Mouse (Mus musculus) heart, embryonic 11.5 days (tissue): ENCODE measurements at regions not wholly inside any gene's neighbourhood (a gene's known extent, or its start where the extent isn't known, plus 50 kb on each side); places are given as distances from the start of the nearest gene placed in this dataset.
A peak's percentile ranks its signal among the peaks of the same experiment; 100 is the strongest.

ENCODE experiments used
- ATAC-seq: fragments of 200-750 bp; cut with Nextera tagmentation; replicated peaks from 2 replicates; pipeline ENCODE4 v1.8.0; 2017; ENCODE audit warnings: moderate library complexity; ENCODE audit not compliant: insufficient number of reproducible peaks, low FRiP score, low TSS enrichment
- H3K27ac ChIP-seq: fragments of 300-500 bp; sonication (generic); 2 replicates; pipeline ENCODE4 v1.5.1; 2014; ENCODE audit warnings: mild to moderate bottlenecking, low read depth, low read length
- H3K27me3 ChIP-seq: fragments of 300-500 bp; sonication (generic); 2 replicates; pipeline ENCODE4 v1.6.1; 2014; ENCODE audit warnings: mild to moderate bottlenecking, low read length, mixed read lengths; ENCODE audit not compliant: control insufficient read depth, insufficient read depth
- H3K36me3 ChIP-seq: fragments of 300-500 bp; sonication (generic); 2 replicates; pipeline ENCODE4 v1.6.1; 2014; ENCODE audit warnings: mild to moderate bottlenecking, low read length, moderate library complexity, mixed read lengths; ENCODE audit not compliant: control insufficient read depth, insufficient read depth
- H3K4me1 ChIP-seq: fragments of 300-500 bp; sonication (generic); 2 replicates; pipeline ENCODE4 v1.6.1; 2014; ENCODE audit warnings: low read length; ENCODE audit not compliant: control insufficient read depth, insufficient read depth
- H3K4me2 ChIP-seq: fragments of 300-500 bp; sonication (generic); 2 replicates; pipeline ENCODE4 v1.6.1; 2014; ENCODE audit warnings: mild to moderate bottlenecking, moderate library complexity
- H3K4me3 ChIP-seq: fragments of 300-500 bp; sonication (generic); 2 replicates; pipeline ENCODE4 v1.5.1; 2014; ENCODE audit warnings: low read depth, low read length
- H3K9ac ChIP-seq: fragments of 300-500 bp; sonication (generic); 2 replicates; pipeline ENCODE4 v1.6.1; 2014; ENCODE audit warnings: mild to moderate bottlenecking, low read depth, low read length, moderate library complexity
- H3K9me3 ChIP-seq: fragments of 300-500 bp; sonication (generic); replicated peaks from 2 replicates; pipeline ENCODE4 v1.6.1; 2016; ENCODE audit warnings: low read length; ENCODE audit not compliant: control insufficient read depth
- whole genome bisulfite sequencing: fragments of 180-500 bp; shearing (Covaris S2); extraction: QIAGEN DNeasy Blood & Tissue Kit; methylation state at CpG from one replicate; pipeline ENCODE4 v1.1.7; 2014; ENCODE audit not compliant: insufficient replicate concordance; 5-methylcytosine and 5-hydroxymethylcytosine counted together

- H3K4me3 ChIP-seq = no peak overlapping the region
- no peaks in the 10 kb centered on the region for H3K27me3 ChIP-seq
- ATAC-seq = no peak
- no peak overlapping the region for H3K9ac ChIP-seq
- peaks cover 8% of the 10 kb centered on the region; the same call in 1 of the 2 replicates for H3K4me1 ChIP-seq
- WGBS = 76% methylated on average over 8 of the region's 8 CpGs
- H3K9me3 ChIP-seq = no peaks in the 10 kb centered on the region
- no peaks in the 10 kb centered on the region for H3K36me3 ChIP-seq
- no peak overlapping the region for H3K4me2 ChIP-seq
- no peak overlapping the region for H3K27ac ChIP-seq
Measured at GRCm38 (mm10) chr11:44238598-44238997, 161.3 kb upstream of the Il12b start.

GRCm38 (mm10) chr11:44243184-44243583 lies 156.7 kb upstream of the Il12b start:
- H3K4me2 ChIP-seq = no peak overlapping the region
- ATAC-seq = peak; percentile 55
- no peaks in the 10 kb centered on the region for H3K9me3 ChIP-seq
- 6% methylated on average over 2 of the region's 2 CpGs for WGBS
- no peaks in the 10 kb centered on the region for H3K36me3 ChIP-seq
- no peak overlapping the region for H3K4me3 ChIP-seq
- no peak overlapping the region for H3K27ac ChIP-seq
- no peak overlapping the region for H3K9ac ChIP-seq
- no peaks in the 10 kb centered on the region for H3K27me3 ChIP-seq
- H3K4me1 ChIP-seq = peaks cover 11% of the 10 kb centered on the region; the same call in 1 of the 2 replicates

GRCm38 (mm10) chr11:44251821-44252220 lies 148.0 kb upstream of the Il12b start:
- Histone ChIP-seq H3K36me3 (no peaks in the 10 kb centered on the region), H3K27ac (no peak overlapping the region), H3K27me3 (no peaks in the 10 kb centered on the region), H3K9ac (no peak overlapping the region), H3K9me3 (no peaks in the 10 kb centered on the region), H3K4me1 (no peaks in the 10 kb centered on the region), H3K4me2 (no peak overlapping the region), H3K4me3 (no peak overlapping the region)
- no peak for ATAC-seq
- 85% methylated on average over 5 of the region's 5 CpGs for WGBS

GRCm38 (mm10) chr11:44260376-44261111 lies 139.3 kb upstream of the Il12b start:
- WGBS = 80% methylated on average over 10 of the region's 10 CpGs
- Histone ChIP-seq H3K4me2 (no peak overlapping the region), H3K27ac (no peak overlapping the region), H3K4me1 (peaks cover 4% of the 10 kb centered on the region; the same call in 1 of the 2 replicates), H3K9me3 (no peaks in the 10 kb centered on the region), H3K4me3 (no peak overlapping the region), H3K27me3 (no peaks in the 10 kb centered on the region), H3K9ac (no peak overlapping the region), H3K36me3 (no peaks in the 10 kb centered on the region)
- ATAC-seq = no peak

- no peak overlapping the region for H3K4me2 ChIP-seq
- H3K36me3 ChIP-seq = no peaks in the 10 kb centered on the region
- H3K9ac ChIP-seq = no peak overlapping the region
- no peak overlapping the region for H3K4me3 ChIP-seq
- no peak for ATAC-seq
- H3K9me3 ChIP-seq = no peaks in the 10 kb centered on the region
- peaks cover 4% of the 10 kb centered on the region; the same call in 1 of the 2 replicates for H3K4me1 ChIP-seq
- WGBS = 48% methylated on average over 8 of the region's 8 CpGs
- no peak overlapping the region for H3K27ac ChIP-seq
- no peaks in the 10 kb centered on the region for H3K27me3 ChIP-seq
Measured at GRCm38 (mm10) chr11:44261657-44262056, 138.2 kb upstream of the Il12b start.

GRCm38 (mm10) chr11:44262571-44262970 lies 137.3 kb upstream of the Il12b start:
- Histone ChIP-seq H3K4me3 (no peak overlapping the region), H3K36me3 (no peaks in the 10 kb centered on the region), H3K27me3 (no peaks in the 10 kb centered on the region), H3K9ac (no peak overlapping the region), H3K9me3 (no peaks in the 10 kb centered on the region), H3K4me1 (peaks cover 4% of the 10 kb centered on the region; the same call in 1 of the 2 replicates), H3K4me2 (no peak overlapping the region), H3K27ac (no peak overlapping the region)
- WGBS = 75% methylated on average over 3 of the region's 3 CpGs
- ATAC-seq = no peak

- H3K4me3 ChIP-seq = no peak overlapping the region
- no peak overlapping the region for H3K27ac ChIP-seq
- no peak overlapping the region for H3K4me2 ChIP-seq
- no peak overlapping the region for H3K9ac ChIP-seq
- H3K9me3 ChIP-seq = no peaks in the 10 kb centered on the region
- ATAC-seq = no peak
- H3K4me1 ChIP-seq = no peaks in the 10 kb centered on the region
- H3K27me3 ChIP-seq = no peaks in the 10 kb centered on the region
- no peaks in the 10 kb centered on the region for H3K36me3 ChIP-seq
Measured at GRCm38 (mm10) chr11:44272268-44272667, 127.6 kb upstream of the Il12b start.

- 73% methylated on average over 7 of the region's 7 CpGs for WGBS
- Histone ChIP-seq H3K36me3 (no peaks in the 10 kb centered on the region), H3K9ac (no peak overlapping the region), H3K27me3 (no peaks in the 10 kb centered on the region), H3K27ac (no peak overlapping the region), H3K9me3 (no peaks in the 10 kb centered on the region), H3K4me1 (no peaks in the 10 kb centered on the region), H3K4me3 (no peak overlapping the region), H3K4me2 (no peak overlapping the region)
- no peak for ATAC-seq
Measured at GRCm38 (mm10) chr11:44278521-44279208, 121.2 kb upstream of the Il12b start.

GRCm38 (mm10) chr11:44285961-44286360 lies 113.9 kb upstream of the Il12b start:
- no peak for ATAC-seq
- Histone ChIP-seq H3K36me3 (no peaks in the 10 kb centered on the region), H3K4me3 (no peak overlapping the region), H3K4me1 (no peaks in the 10 kb centered on the region), H3K27ac (no peak overlapping the region), H3K4me2 (no peak overlapping the region), H3K9me3 (no peaks in the 10 kb centered on the region), H3K9ac (no peak overlapping the region), H3K27me3 (no peaks in the 10 kb centered on the region)
- WGBS = 72% methylated on average over 2 of the region's 2 CpGs
